Mouse (Mus musculus) brain, embryonic 14.5 days (tissue): ENCODE results near the gene G6pc. TPM values are rescaled to one million over a fixed set of nuclear protein-coding genes. Genes with fewer than 3 reads are reported as not detected.

Source experiments
- DNase-seq: peaks from one replicate; pipeline ENCODE4 v3.0.0-alpha.2; 2011; ENCODE audit warnings: low read depth
- CTCF ChIP-seq: fragments of 200-500 bp; IDR thresholded peaks from 2 replicates; pipeline ENCODE4 v1.5.1; 2012; ENCODE audit warnings: inconsistent platforms, mild to moderate bottlenecking, moderate library complexity, borderline replicate concordance; ENCODE audit not compliant: insufficient read depth, insufficient read length; ENCODE audit errors: extremely low read depth
- POLR2A ChIP-seq: fragments of 200-500 bp; IDR thresholded peaks from 2 replicates; pipeline ENCODE4 v1.6.1; 2012; ENCODE audit warnings: mild to moderate bottlenecking, inconsistent platforms, borderline replicate concordance; ENCODE audit not compliant: poor library complexity, insufficient read depth, insufficient read length, severe bottlenecking; ENCODE audit errors: extremely low read depth
- polyA plus RNA-seq: library from polyadenylated mRNA; depleted of rRNA; stranded (reverse); fragments of >200 nt; gene quantifications from 2 replicates; pipeline ENCODE4 v1.2.3, GENCODE M21; 2012

G6pc gene
- polyA plus RNA-seq, 1 experiment: not detected

GRCm38 (mm10) chr11:101347083-101347775 is 20.1 kb upstream of the G6pc start:
- DNase-seq: no peak
- no peak for TF ChIP-seq POLR2A
- TF ChIP-seq CTCF: no peak

- no peak for TF ChIP-seq POLR2A
- no peak for TF ChIP-seq CTCF
- DNase-seq: no peak
These were observed 18.6 kb upstream of the G6pc start for GRCm38 (mm10) chr11:101348774-101349173.

GRCm38 (mm10) chr11:101349216-101349615 is 18.1 kb upstream of the G6pc start:
- DNase-seq: no peak
- no peak for TF ChIP-seq CTCF
- TF ChIP-seq POLR2A: no peak

- TF ChIP-seq CTCF (no peak), POLR2A (no peak)
- no peak for DNase-seq
These were observed 16.2 kb upstream of the G6pc start for GRCm38 (mm10) chr11:101351100-101351720.

GRCm38 (mm10) chr11:101351721-101352111 is 15.6 kb upstream of the G6pc start:
- TF ChIP-seq CTCF (no peak), POLR2A (no peak)
- DNase-seq: no peak

- TF ChIP-seq CTCF (no peak), POLR2A (no peak)
- DNase-seq: no peak
These were observed 13.9 kb upstream of the G6pc start for GRCm38 (mm10) chr11:101353436-101353835.

- DNase-seq: no peak
- no peak for TF ChIP-seq POLR2A
- no peak for TF ChIP-seq CTCF
These were observed 12.8 kb upstream of the G6pc start for GRCm38 (mm10) chr11:101354438-101355010.

GRCm38 (mm10) chr11:101355916-101356315 is 11.4 kb upstream of the G6pc start:
- no peak for DNase-seq
- TF ChIP-seq CTCF (no peak), POLR2A (no peak)

- DNase-seq: no peak
- TF ChIP-seq POLR2A: no peak
- no peak for TF ChIP-seq CTCF
These were observed 9.7 kb upstream of the G6pc start for GRCm38 (mm10) chr11:101357505-101358182.

- TF ChIP-seq CTCF (no peak), POLR2A (no peak)
- DNase-seq: no peak
These were observed 7.6 kb upstream of the G6pc start for GRCm38 (mm10) chr11:101359776-101360175.

- TF ChIP-seq POLR2A: no peak
- TF ChIP-seq CTCF: no peak
- DNase-seq: peak; percentile 2
These were observed 6.7 kb upstream of the G6pc start for GRCm38 (mm10) chr11:101360651-101361113.
